Mouse (Mus musculus): ENCODE data around the gene Glipr1.

- TF ChIP-seq CTCF (IDR thresholded peaks at IDR 0.05; ENCODE audit: low read depth) (no peak), EP300 (IDR thresholded peaks at IDR 0.05; ENCODE audit: low read depth) (no peak)
Measured at GRCm38 (mm10) chr10:111949008-111949407, 53.4 kb downstream of the Glipr1 start.

Measured in liver, postnatal 0 days (tissue).